Mouse (Mus musculus): ENCODE results near the gene Fam126a.
A peak's percentile ranks its signal among the peaks of the same experiment; 100 is the strongest.
"Not testable (repeated sequence)": the region's sequence is repeated elsewhere in the genome, so short reads cannot be mapped to it uniquely, and the experiment has no call there.

Gene Fam126a

GRCm38 (mm10) chr5:23900190-23900589 lies 130.3 kb downstream of the Fam126a start:
- no peak for DNase-seq (ENCODE audit: low spot score in 2 of 2)

- peak; percentile 58 to 63 for DNase-seq (ENCODE audit: low spot score in 2 of 2)
These were observed 136.4 kb downstream of the Fam126a start for GRCm38 (mm10) chr5:23893864-23894771.

- no peak for DNase-seq (ENCODE audit: low spot score in 2 of 2)
These were observed 137.2 kb downstream of the Fam126a start for GRCm38 (mm10) chr5:23893156-23893863.

- DNase-seq (ENCODE audit: low spot score in 2 of 2): peak; percentile 29 to 44
These were observed 139.8 kb downstream of the Fam126a start for GRCm38 (mm10) chr5:23890734-23891133.

- DNase-seq (ENCODE audit: low spot score in 2 of 2): no peak
These were observed 141.0 kb downstream of the Fam126a start for GRCm38 (mm10) chr5:23889461-23889860.

- peak in 1 of 2 experiments; percentile 22 for DNase-seq (ENCODE audit: low spot score in 2 of 2)
These were observed 143.4 kb downstream of the Fam126a start for GRCm38 (mm10) chr5:23887111-23887510.

- DNase-seq (ENCODE audit: low spot score in 2 of 2): peak; percentile 41 to 84
These were observed 156.0 kb downstream of the Fam126a start for GRCm38 (mm10) chr5:23874457-23874856.

- DNase-seq (ENCODE audit: low spot score in 2 of 2): no peak
These were observed 157.9 kb downstream of the Fam126a start for GRCm38 (mm10) chr5:23872586-23872985.

- not testable (repeated sequence) for DNase-seq (ENCODE audit: low spot score in 2 of 2)
These were observed 159.2 kb downstream of the Fam126a start for GRCm38 (mm10) chr5:23871323-23871722.

- no peak for DNase-seq (ENCODE audit: low spot score in 2 of 2)
These were observed 164.5 kb downstream of the Fam126a start for GRCm38 (mm10) chr5:23865941-23866340.

Data from natural killer cell, adult 2 months (primary cell).